Mouse (Mus musculus) hindbrain, embryonic 11.5 days (tissue): ENCODE data around the gene Taf3. TPM values are rescaled to one million over a fixed set of nuclear protein-coding genes. Genes with fewer than 3 reads are reported as not detected.

Experiments used
- ATAC-seq: fragments of 200-750 bp; cut with Nextera tagmentation; 2 replicates; pipeline ENCODE4 v1.8.0; 2017; ENCODE audit warnings: mild to moderate bottlenecking, moderate TSS enrichment, moderate library complexity; ENCODE audit not compliant: low FRiP score
- DNase-seq: peaks from one replicate; pipeline ENCODE4 v3.0.0-alpha.2; 2015; ENCODE audit warnings: low spot score
- H3K27ac ChIP-seq: fragments of 300-500 bp; sonication (generic); 2 replicates; pipeline ENCODE4 v1.5.1; 2014; ENCODE audit warnings: mild to moderate bottlenecking, low read depth, low read length
- H3K27me3 ChIP-seq: fragments of 300-500 bp; sonication (generic); 2 replicates; pipeline ENCODE4 v1.6.1; 2014; ENCODE audit warnings: mild to moderate bottlenecking, low read length, moderate library complexity, mixed read lengths; ENCODE audit not compliant: control insufficient read depth, insufficient read depth
- H3K36me3 ChIP-seq: fragments of 300-500 bp; sonication (generic); 2 replicates; pipeline ENCODE4 v1.6.1; 2014; ENCODE audit warnings: mild to moderate bottlenecking, low read length, moderate library complexity, mixed read lengths; ENCODE audit not compliant: control insufficient read depth, insufficient read depth
- H3K4me1 ChIP-seq: fragments of 300-500 bp; sonication (generic); replicated peaks from 2 replicates; pipeline ENCODE4 v1.6.1; 2014; ENCODE audit warnings: low read length, mixed read lengths; ENCODE audit not compliant: control insufficient read depth, insufficient read depth
- H3K4me2 ChIP-seq: fragments of 300-500 bp; sonication (generic); replicated peaks from 2 replicates; pipeline ENCODE4 v1.6.1; 2014; ENCODE audit warnings: mild to moderate bottlenecking, low read depth, low read length
- H3K4me3 ChIP-seq: fragments of 300-500 bp; sonication (generic); 2 replicates; pipeline ENCODE4 v1.5.1; 2014; ENCODE audit warnings: low read depth, low read length
- H3K9ac ChIP-seq: fragments of 300-500 bp; sonication (generic); 2 replicates; pipeline ENCODE4 v1.6.1; 2014; ENCODE audit warnings: low read depth, low read length
- H3K9me3 ChIP-seq: fragments of 300-500 bp; sonication (generic); 2 replicates; pipeline ENCODE4 v1.6.1; 2016; ENCODE audit warnings: low read length; ENCODE audit not compliant: control insufficient read depth
- WGBS: fragments of 180-500 bp; shearing (Covaris S2); extraction: QIAGEN DNeasy Blood & Tissue Kit; methylation state at CpG from one replicate; pipeline ENCODE4 v1.1.7; 2014; 5-methylcytosine and 5-hydroxymethylcytosine counted together
- polyA plus RNA-seq: library from polyadenylated mRNA; unstranded; fragments of >200 nt; fragmentation: Nextera tagmentation; extraction: Ambion mirVana; gene quantifications from 2 replicates; pipeline ENCODE4 v1.2.1, GENCODE M21; 2014

Taf3 gene
- polyA plus RNA-seq, 1 experiment from 2014 or later: 18.9 TPM

DNA sequence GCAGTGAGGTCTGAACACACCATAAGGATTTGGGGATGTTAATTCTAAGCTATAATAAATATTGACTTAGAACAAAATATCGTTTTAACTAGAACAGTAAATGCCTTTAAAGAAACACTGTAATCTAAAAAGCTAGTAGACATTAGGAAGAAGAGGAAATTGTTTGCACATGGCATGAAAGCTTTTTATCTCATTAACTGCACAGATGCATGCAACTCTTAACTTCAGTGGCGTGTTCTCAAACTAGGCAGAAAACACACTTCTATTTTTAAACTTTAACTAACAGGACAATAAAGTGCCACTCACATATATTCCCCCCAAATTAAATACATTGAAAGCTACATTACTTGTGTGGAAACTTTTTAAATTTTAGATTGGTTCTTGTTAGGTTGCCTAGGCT, 91.8 kb downstream of the Taf3 start:
- H3K27ac ChIP-seq: no peak overlapping the region
- no peaks in the 10 kb centered on the region for H3K4me1 ChIP-seq
- no peak overlapping the region for H3K4me2 ChIP-seq
- WGBS: 66% methylated on average over 2 of the region's 2 CpGs
- ATAC-seq (no peak), DNase-seq (no peak)
- no peaks in the 10 kb centered on the region for H3K9me3 ChIP-seq
- H3K4me3 ChIP-seq: no peak overlapping the region
- no peaks in the 10 kb centered on the region for H3K27me3 ChIP-seq
- no peaks in the 10 kb centered on the region; the same call in 1 of the 2 replicates for H3K36me3 ChIP-seq
- H3K9ac ChIP-seq: no peak overlapping the region

DNA sequence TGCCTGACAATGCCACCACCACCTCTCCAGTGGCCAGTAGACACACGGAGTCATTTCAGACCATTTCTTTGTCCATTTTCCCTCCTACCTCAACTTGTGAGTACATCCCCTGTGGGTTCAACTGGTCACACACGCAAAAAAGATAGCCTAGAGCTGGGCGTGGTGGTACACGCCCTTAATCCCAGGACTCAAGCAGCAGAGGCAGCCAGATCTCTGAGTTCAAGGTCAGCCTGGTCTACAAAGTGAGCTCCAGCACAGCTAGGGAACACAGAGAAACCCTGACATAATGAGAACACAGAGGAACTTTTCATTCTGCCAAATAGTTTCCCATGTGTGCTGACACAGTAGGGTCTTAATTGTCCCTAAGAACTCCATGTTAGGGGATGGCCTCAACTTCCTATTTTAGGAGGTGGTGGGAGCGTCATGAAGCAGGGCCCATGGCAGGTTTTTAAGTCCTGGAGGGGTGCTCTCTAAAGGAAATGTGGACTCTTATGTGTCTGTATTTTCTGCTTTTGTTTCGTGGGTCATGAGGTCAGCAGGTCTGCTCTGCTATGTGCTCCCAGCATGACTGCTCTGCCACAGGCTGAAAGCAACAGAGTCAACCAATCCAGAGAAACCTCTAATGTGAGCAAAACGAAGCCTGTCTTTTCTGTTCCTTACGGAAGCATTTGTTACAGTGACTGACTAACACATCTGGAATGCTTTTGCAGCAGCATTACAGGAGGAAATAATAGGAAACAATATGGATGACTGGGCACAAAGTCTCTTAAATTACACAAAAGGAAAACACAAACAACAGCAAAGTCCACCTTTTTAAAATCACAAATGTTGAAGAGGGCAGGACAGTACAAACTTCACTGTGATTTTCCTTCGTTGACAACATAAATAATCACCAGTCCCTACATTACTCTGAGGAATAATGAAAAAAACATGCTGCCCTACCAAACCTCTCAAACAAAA, 92.5 kb downstream of the Taf3 start:
- 44% methylated on average over 9 of the region's 9 CpGs for WGBS
- Histone ChIP-seq H3K36me3 (no peaks in the 10 kb centered on the region; the same call in 1 of the 2 replicates), H3K4me2 (no peak overlapping the region), H3K4me3 (no peak overlapping the region), H3K9ac (no peak overlapping the region), H3K27me3 (no peaks in the 10 kb centered on the region), H3K27ac (no peak overlapping the region), H3K9me3 (no peaks in the 10 kb centered on the region), H3K4me1 (no peaks in the 10 kb centered on the region)
- ATAC-seq (no peak), DNase-seq (no peak)

DNA sequence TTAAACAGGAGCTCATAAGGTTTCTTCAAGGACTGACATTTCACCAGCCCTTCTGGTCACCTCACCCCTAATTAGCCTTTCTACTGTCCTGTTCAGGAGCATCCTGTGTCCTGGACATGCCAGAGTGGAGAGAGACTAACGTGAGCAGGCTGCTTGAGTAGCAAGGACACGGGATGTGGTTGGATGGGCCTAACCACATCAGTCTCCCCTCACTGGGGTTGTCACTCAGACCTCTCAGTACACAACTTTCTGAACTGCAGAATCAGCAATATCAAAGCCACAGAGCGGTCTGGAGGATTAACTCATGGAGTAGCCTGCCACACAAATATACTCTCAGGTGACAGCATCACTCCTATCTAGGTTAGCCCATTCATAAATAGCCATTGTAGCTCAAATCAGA, 101.7 kb downstream of the Taf3 start:
- no peaks in the 10 kb centered on the region for H3K9me3 ChIP-seq
- no peaks in the 10 kb centered on the region for H3K4me1 ChIP-seq
- no peak overlapping the region for H3K4me3 ChIP-seq
- WGBS: 84% methylated on average over 3 of the region's 3 CpGs
- H3K27me3 ChIP-seq: no peaks in the 10 kb centered on the region
- DNase-seq: no peak
- no peak overlapping the region for H3K4me2 ChIP-seq
- no peak overlapping the region for H3K9ac ChIP-seq
- H3K27ac ChIP-seq: no peak overlapping the region
- no peaks in the 10 kb centered on the region for H3K36me3 ChIP-seq
- no peak for ATAC-seq

DNA sequence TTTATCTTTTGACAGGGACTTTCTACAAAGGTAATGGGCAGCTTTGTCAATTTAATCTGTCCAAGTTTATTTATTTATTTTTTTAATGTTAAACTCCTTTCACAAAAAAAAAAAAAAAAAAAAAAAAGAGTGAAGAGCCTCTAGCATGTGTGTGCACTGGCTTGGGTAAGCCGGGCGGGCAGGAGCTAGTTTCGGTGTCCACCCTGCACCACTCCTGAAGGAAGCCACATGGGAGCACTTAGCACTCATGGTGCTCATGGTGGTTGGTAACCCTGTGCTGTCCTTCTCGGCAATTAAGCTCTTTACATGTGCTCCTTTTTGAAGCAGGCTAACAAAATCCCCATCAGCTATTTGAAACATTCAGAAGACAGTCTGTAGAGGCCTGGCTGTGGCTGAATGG, 102.8 kb downstream of the Taf3 start:
- H3K9ac ChIP-seq: no peak overlapping the region
- H3K36me3 ChIP-seq: no peaks in the 10 kb centered on the region
- no peaks in the 10 kb centered on the region for H3K9me3 ChIP-seq
- no peaks in the 10 kb centered on the region for H3K27me3 ChIP-seq
- 95% methylated on average over 4 of the region's 4 CpGs for WGBS
- no peak for ATAC-seq
- no peak for DNase-seq
- no peak overlapping the region for H3K4me3 ChIP-seq
- H3K4me1 ChIP-seq: no peaks in the 10 kb centered on the region
- H3K27ac ChIP-seq: no peak overlapping the region
- H3K4me2 ChIP-seq: no peak overlapping the region

DNA sequence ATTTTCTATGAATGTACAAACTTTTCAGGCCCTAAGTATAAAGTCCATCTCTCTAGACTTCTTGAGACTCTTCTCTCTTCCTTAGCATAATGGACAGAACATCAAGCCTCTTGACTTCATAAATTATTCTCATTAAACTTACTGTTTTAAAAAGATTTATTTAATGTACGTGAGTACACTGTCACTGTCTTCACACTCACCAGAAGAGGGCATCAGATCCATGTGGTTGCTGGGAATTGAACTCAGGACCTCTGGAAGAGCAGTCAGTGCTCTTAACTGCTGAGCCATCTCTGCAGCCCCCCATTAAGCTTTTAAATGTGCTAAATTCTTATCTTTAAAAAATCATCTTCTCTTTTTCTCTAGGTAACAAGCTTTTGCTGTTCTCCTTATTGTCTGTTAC, 105.4 kb downstream of the Taf3 start:
- no peak overlapping the region for H3K27ac ChIP-seq
- H3K36me3 ChIP-seq: no peaks in the 10 kb centered on the region
- H3K27me3 ChIP-seq: no peaks in the 10 kb centered on the region
- H3K4me3 ChIP-seq: no peak overlapping the region
- H3K4me2 ChIP-seq: no peak overlapping the region
- no peak overlapping the region for H3K9ac ChIP-seq
- no peaks in the 10 kb centered on the region for H3K4me1 ChIP-seq
- DNase-seq: no peak
- no peak for ATAC-seq
- WGBS: 80% methylated on average over 1 of the region's 1 CpGs
- no peaks in the 10 kb centered on the region for H3K9me3 ChIP-seq

DNA sequence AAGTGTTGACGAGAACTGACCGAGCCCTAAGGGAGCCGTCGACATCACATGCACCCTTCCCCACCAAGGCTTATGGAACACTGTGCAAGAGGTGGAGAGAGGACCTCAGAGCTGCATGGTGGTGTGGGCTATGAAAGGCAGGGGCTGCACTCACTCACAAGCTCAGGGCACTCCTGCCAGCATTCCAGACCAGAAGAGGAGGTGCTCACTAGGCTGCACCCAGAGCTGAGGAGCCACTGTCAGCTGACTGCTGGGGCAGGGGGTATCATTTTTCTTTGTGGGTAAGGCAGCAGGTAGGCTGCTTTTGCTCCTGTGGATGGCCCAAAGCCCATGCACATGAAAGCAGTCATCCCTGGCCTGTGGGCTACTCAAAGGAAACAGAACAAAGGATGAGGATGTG, 109.1 kb downstream of the Taf3 start:
- Histone ChIP-seq H3K4me2 (no peak overlapping the region), H3K4me3 (no peak overlapping the region), H3K27me3 (no peaks in the 10 kb centered on the region), H3K27ac (no peak overlapping the region), H3K4me1 (no peaks in the 10 kb centered on the region), H3K36me3 (no peaks in the 10 kb centered on the region), H3K9me3 (no peaks in the 10 kb centered on the region), H3K9ac (no peak overlapping the region)
- DNase-seq (no peak), ATAC-seq (no peak)
- WGBS: 77% methylated on average over 4 of the region's 4 CpGs

DNA sequence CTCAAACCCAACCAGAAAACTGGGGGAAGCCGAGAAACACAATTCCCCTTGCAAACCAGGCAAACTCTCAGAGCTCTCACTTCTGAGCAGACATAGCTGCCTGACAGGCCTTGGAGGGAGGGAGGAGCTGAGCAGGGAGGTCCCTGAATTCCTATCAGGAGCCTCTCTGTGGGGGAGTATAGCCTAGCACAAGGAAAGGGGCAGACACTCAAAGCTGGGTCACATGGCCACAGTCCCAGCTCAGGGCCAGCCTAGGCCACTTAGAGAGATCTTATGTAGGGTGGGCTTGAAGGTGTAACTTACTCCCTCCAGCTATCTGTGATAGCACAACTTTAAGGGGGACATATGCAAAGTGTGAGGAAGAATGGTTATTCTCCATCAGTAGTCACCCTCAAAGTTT, 112.4 kb downstream of the Taf3 start:
- ATAC-seq (no peak), DNase-seq (peak; percentile 14)
- no peak overlapping the region for H3K27ac ChIP-seq
- no peak overlapping the region for H3K9ac ChIP-seq
- no peak overlapping the region for H3K4me2 ChIP-seq
- H3K4me1 ChIP-seq: no peaks in the 10 kb centered on the region
- H3K27me3 ChIP-seq: no peaks in the 10 kb centered on the region
- no peaks in the 10 kb centered on the region for H3K9me3 ChIP-seq
- H3K36me3 ChIP-seq: no peaks in the 10 kb centered on the region
- no CpG with 5 or more reads among the region's 1 CpGs for WGBS
- no peak overlapping the region for H3K4me3 ChIP-seq

DNA sequence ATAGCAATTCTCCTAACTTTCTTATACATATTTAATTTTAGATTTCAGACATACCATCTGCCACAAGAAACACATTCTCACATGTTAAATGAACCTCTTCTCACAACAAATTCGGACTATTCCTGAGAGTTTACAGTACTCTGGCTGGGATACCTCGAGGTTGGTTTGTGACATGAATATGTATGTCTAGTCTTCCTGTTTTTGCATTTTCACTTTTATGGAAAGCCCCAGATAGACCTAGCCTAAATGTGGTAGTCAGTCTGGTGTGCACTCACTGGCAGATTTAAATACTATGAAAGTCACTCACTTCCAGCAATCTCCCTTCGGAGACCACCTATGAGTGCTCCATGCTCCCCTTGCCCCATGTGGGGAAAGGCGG, 121.5 kb downstream of the Taf3 start:
- ATAC-seq: no peak
- H3K27me3 ChIP-seq: no peaks in the 10 kb centered on the region
- no peak overlapping the region for H3K4me2 ChIP-seq
- no peak overlapping the region for H3K27ac ChIP-seq
- H3K9ac ChIP-seq: no peak overlapping the region
- H3K36me3 ChIP-seq: no peaks in the 10 kb centered on the region
- no peaks in the 10 kb centered on the region for H3K4me1 ChIP-seq
- no peaks in the 10 kb centered on the region for H3K9me3 ChIP-seq
- H3K4me3 ChIP-seq: no peak overlapping the region
- DNase-seq: no peak
- 87% methylated on average over 4 of the region's 4 CpGs for WGBS

DNA sequence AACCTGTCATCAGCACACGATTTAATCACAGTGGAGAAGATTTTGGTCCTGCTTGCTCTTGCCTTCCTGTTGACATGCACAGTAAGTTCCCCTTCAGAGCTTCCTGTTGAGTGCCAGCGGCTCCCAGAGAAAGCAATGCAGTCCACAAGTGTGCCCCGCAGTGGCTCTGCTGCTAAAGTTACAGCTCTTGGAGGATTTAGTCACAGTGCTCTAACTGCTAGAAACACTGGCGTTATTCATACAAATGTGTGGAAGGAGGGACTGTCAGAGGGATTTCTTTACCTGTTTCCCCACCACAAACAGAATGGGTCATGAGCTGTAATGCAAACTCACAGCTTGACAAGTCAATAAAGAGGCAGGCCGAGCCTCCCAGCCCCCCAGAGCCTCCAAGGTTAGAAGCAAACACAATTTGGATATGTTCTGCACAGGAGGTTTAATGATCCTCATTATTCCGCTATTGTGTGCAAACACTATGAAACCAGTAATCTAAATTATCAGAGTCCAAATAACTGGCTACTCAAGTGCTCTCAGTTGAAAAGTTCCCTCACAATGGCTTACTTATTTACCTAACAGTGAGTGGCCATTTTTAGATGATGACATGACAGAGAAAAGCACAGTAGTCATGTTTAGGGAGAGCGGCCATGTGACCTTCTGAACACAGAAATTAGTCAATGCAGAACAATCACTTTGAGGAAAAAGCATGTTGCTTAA, 122.0 kb downstream of the Taf3 start:
- DNase-seq (peak; percentile 13), ATAC-seq (no peak)
- no peak overlapping the region for H3K9ac ChIP-seq
- no peaks in the 10 kb centered on the region for H3K4me1 ChIP-seq
- no peaks in the 10 kb centered on the region for H3K36me3 ChIP-seq
- no peak overlapping the region for H3K4me3 ChIP-seq
- 58% methylated on average over 7 of the region's 7 CpGs for whole genome bisulfite sequencing
- H3K27ac ChIP-seq: no peak overlapping the region
- no peaks in the 10 kb centered on the region for H3K27me3 ChIP-seq
- no peak overlapping the region for H3K4me2 ChIP-seq
- H3K9me3 ChIP-seq: no peaks in the 10 kb centered on the region
